Mouse (Mus musculus) E14TG2a.4 (cell line): ENCODE results near the gene Fkbp6.

Experiments used
- CTCF ChIP-seq: conservative IDR thresholded peaks from 2 replicates; pipeline ENCODE4 v1.5.1; 2014; ENCODE audit warnings: low read length
- NANOG ChIP-seq: IDR thresholded peaks from 2 replicates; pipeline ENCODE4 v1.6.1; 2014; ENCODE audit warnings: borderline replicate concordance, low read length, mixed read lengths
- POU5F1 ChIP-seq: IDR thresholded peaks from 2 replicates; pipeline ENCODE4 v1.6.1; 2014; ENCODE audit warnings: low read length, borderline replicate concordance

- TF ChIP-seq CTCF (no peak), NANOG (no peak), POU5F1 (no peak)
These were observed 21.4 kb upstream of the Fkbp6 start for GRCm38 (mm10) chr5:135371195-135371594.
